Mouse (Mus musculus): Measurements from ENCODE around the gene Cyp2f2. TPM values are rescaled to one million over a fixed set of nuclear protein-coding genes. Genes with fewer than 3 reads are reported as not detected.

Cyp2f2 gene
- polyA plus RNA-seq, 1 experiment, result 1.7 TPM

GRCm38 (mm10) chr7:27162780-27163449, 43.2 kb downstream of the Cyp2f2 start:
- TF ChIP-seq POLR2A (IDR thresholded peaks at IDR 0.05; ENCODE audit: extremely low read depth, insufficient read depth, low read length) (no peak), CTCF (IDR thresholded peaks at IDR 0.05; ENCODE audit: extremely low read depth, insufficient read depth, low read length) (no peak)
- H3K27ac ChIP-seq (ENCODE audit: insufficient read depth, low read length), result no peak overlapping the region
- peak overlapping the region; percentile 97; the same call in 1 of the 2 replicates for H3K4me3 ChIP-seq (ENCODE audit: insufficient read depth, low read length)
- H3K4me1 ChIP-seq (ENCODE audit: control insufficient read depth, insufficient read depth, low read length), result peaks cover 17% of the 10 kb centered on the region; the same call in 1 of the 2 replicates

GRCm38 (mm10) chr7:27163450-27163805, 43.7 kb downstream of the Cyp2f2 start:
- Histone ChIP-seq H3K4me1 (ENCODE audit: control insufficient read depth, insufficient read depth, low read length) (peaks cover 17% of the 10 kb centered on the region; the same call in 1 of the 2 replicates), H3K27ac (ENCODE audit: insufficient read depth, low read length) (no peak overlapping the region), H3K4me3 (ENCODE audit: insufficient read depth, low read length) (peak overlapping the region; percentile 97; the same call in 1 of the 2 replicates)
- TF ChIP-seq POLR2A (IDR thresholded peaks at IDR 0.05; ENCODE audit: extremely low read depth, insufficient read depth, low read length) (no peak), CTCF (IDR thresholded peaks at IDR 0.05; ENCODE audit: extremely low read depth, insufficient read depth, low read length) (no peak)

- Histone ChIP-seq H3K27ac (ENCODE audit: insufficient read depth, low read length) (0 out of 2 replicates have a peak overlapping the region, but pooled peaks have one; percentile 22), H3K4me3 (ENCODE audit: insufficient read depth, low read length) (peak overlapping the region; percentile 97), H3K4me1 (ENCODE audit: control insufficient read depth, insufficient read depth, low read length) (peaks cover 17% of the 10 kb centered on the region; the same call in 1 of the 2 replicates)
- no peak for TF ChIP-seq CTCF (IDR thresholded peaks at IDR 0.05; ENCODE audit: extremely low read depth, insufficient read depth, low read length)
- TF ChIP-seq POLR2A (IDR thresholded peaks at IDR 0.05; ENCODE audit: extremely low read depth, insufficient read depth, low read length), result no peak
Measured at GRCm38 (mm10) chr7:27164112-27164947, 44.6 kb downstream of the Cyp2f2 start.

GRCm38 (mm10) chr7:27165007-27165655, 45.4 kb downstream of the Cyp2f2 start:
- peaks cover 15% of the 10 kb centered on the region; the same call in 1 of the 2 replicates for H3K4me1 ChIP-seq (ENCODE audit: control insufficient read depth, insufficient read depth, low read length)
- TF ChIP-seq POLR2A (IDR thresholded peaks at IDR 0.05; ENCODE audit: extremely low read depth, insufficient read depth, low read length), result no peak
- TF ChIP-seq CTCF (IDR thresholded peaks at IDR 0.05; ENCODE audit: extremely low read depth, insufficient read depth, low read length), result no peak
- H3K4me3 ChIP-seq (ENCODE audit: insufficient read depth, low read length), result peak overlapping the region; percentile 97
- H3K27ac ChIP-seq (ENCODE audit: insufficient read depth, low read length), result peak overlapping the region; percentile 96; the same call in 1 of the 2 replicates

- Histone ChIP-seq H3K27ac (ENCODE audit: insufficient read depth, low read length) (peak overlapping the region; percentile 96), H3K4me1 (ENCODE audit: control insufficient read depth, insufficient read depth, low read length) (peaks cover 14% of the 10 kb centered on the region; the same call in 1 of the 2 replicates), H3K4me3 (ENCODE audit: insufficient read depth, low read length) (peak overlapping the region; percentile 97)
- TF ChIP-seq POLR2A (IDR thresholded peaks at IDR 0.05; ENCODE audit: extremely low read depth, insufficient read depth, low read length) (no peak), CTCF (IDR thresholded peaks at IDR 0.05; ENCODE audit: extremely low read depth, insufficient read depth, low read length) (no peak)
Measured at GRCm38 (mm10) chr7:27165696-27166095, 46.0 kb downstream of the Cyp2f2 start.

- TF ChIP-seq POLR2A (IDR thresholded peaks at IDR 0.05; ENCODE audit: extremely low read depth, insufficient read depth, low read length) (peak; percentile 39; the same call in 1 of the 2 replicates), CTCF (IDR thresholded peaks at IDR 0.05; ENCODE audit: extremely low read depth, insufficient read depth, low read length) (no peak)
- Histone ChIP-seq H3K27ac (ENCODE audit: insufficient read depth, low read length) (peak overlapping the region; percentile 96), H3K4me1 (ENCODE audit: control insufficient read depth, insufficient read depth, low read length) (peaks cover 12% of the 10 kb centered on the region; the same call in 1 of the 2 replicates), H3K4me3 (ENCODE audit: insufficient read depth, low read length) (peak overlapping the region; percentile 97)
Measured at GRCm38 (mm10) chr7:27166229-27166613, 46.5 kb downstream of the Cyp2f2 start.

GRCm38 (mm10) chr7:27166614-27167474, 47.1 kb downstream of the Cyp2f2 start, which contains the start of gene Egln2:
Egln2 (minus strand) TSS chr7:27166802.
- peak within 1 kb of the TSS; percentile 96 for H3K27ac ChIP-seq (ENCODE audit: insufficient read depth, low read length)
- peak within 1 kb of the TSS; percentile 97 for H3K4me3 ChIP-seq (ENCODE audit: insufficient read depth, low read length)
- TF ChIP-seq POLR2A (IDR thresholded peaks at IDR 0.05; ENCODE audit: extremely low read depth, insufficient read depth, low read length) (peak; percentile 84), CTCF (IDR thresholded peaks at IDR 0.05; ENCODE audit: extremely low read depth, insufficient read depth, low read length) (no peak)
- H3K4me1 ChIP-seq (ENCODE audit: control insufficient read depth, insufficient read depth, low read length), result peaks cover 11% of the 10 kb centered on the region; the same call in 1 of the 2 replicates

GRCm38 (mm10) chr7:27167475-27168094, 47.9 kb downstream of the Cyp2f2 start:
- no peak for TF ChIP-seq CTCF (IDR thresholded peaks at IDR 0.05; ENCODE audit: extremely low read depth, insufficient read depth, low read length)
- TF ChIP-seq POLR2A (IDR thresholded peaks at IDR 0.05; ENCODE audit: extremely low read depth, insufficient read depth, low read length), result no peak
- H3K4me1 ChIP-seq (ENCODE audit: control insufficient read depth, insufficient read depth, low read length), result peaks cover 9% of the 10 kb centered on the region; the same call in 1 of the 2 replicates
- peak overlapping the region; percentile 97 for H3K4me3 ChIP-seq (ENCODE audit: insufficient read depth, low read length)
- H3K27ac ChIP-seq (ENCODE audit: insufficient read depth, low read length), result peak overlapping the region; percentile 58
